Mouse (Mus musculus): ENCODE measurements around the gene Aebp1. TPM values are rescaled to one million over a fixed set of nuclear protein-coding genes. Genes with fewer than 3 reads are reported as not detected.

The Aebp1 gene
- polyA plus RNA-seq, 1 experiment from 2014 or later, result 66.9 TPM

GRCm38 (mm10) chr11:5856479-5857130 is 5.1 kb upstream of the Aebp1 start:
- 72% methylated on average over 8 of the region's 8 CpGs for WGBS
- no peak overlapping the region for H3K9ac ChIP-seq

GRCm38 (mm10) chr11:5858723-5859122 is 3.0 kb upstream of the Aebp1 start:
- Histone ChIP-seq H3K27ac (replicated peaks) (no peak overlapping the region), H3K4me2 (replicated peaks) (no peak overlapping the region), H3K4me1 (peaks cover 46% of the 10 kb centered on the region), H3K4me3 (replicated peaks) (no peak overlapping the region), H3K9ac (no peak overlapping the region), H3K36me3 (no peaks in the 10 kb centered on the region; the same call in 1 of the 2 replicates), H3K9me3 (replicated peaks) (no peaks in the 10 kb centered on the region), H3K27me3 (no peaks in the 10 kb centered on the region)
- no peak for ATAC-seq (ENCODE audit: insufficient number of reproducible peaks, low FRiP score, low TSS enrichment, low read depth)
- 83% methylated on average over 1 of the region's 1 CpGs for WGBS

More at GRCm38 (mm10) chr11:5856479-5857130, 5.1 kb upstream of the Aebp1 start:
- no peak for ATAC-seq (ENCODE audit: insufficient number of reproducible peaks, low FRiP score, low TSS enrichment, low read depth)
- peaks cover 27% of the 10 kb centered on the region for H3K4me1 ChIP-seq
- H3K4me2 ChIP-seq (replicated peaks), result no peak overlapping the region
- H3K27ac ChIP-seq (replicated peaks), result peak overlapping the region; percentile 75
- H3K36me3 ChIP-seq, result no peaks in the 10 kb centered on the region
- no peaks in the 10 kb centered on the region for H3K9me3 ChIP-seq (replicated peaks)
- no peaks in the 10 kb centered on the region for H3K27me3 ChIP-seq
- H3K4me3 ChIP-seq (replicated peaks), result no peak overlapping the region

DNA sequence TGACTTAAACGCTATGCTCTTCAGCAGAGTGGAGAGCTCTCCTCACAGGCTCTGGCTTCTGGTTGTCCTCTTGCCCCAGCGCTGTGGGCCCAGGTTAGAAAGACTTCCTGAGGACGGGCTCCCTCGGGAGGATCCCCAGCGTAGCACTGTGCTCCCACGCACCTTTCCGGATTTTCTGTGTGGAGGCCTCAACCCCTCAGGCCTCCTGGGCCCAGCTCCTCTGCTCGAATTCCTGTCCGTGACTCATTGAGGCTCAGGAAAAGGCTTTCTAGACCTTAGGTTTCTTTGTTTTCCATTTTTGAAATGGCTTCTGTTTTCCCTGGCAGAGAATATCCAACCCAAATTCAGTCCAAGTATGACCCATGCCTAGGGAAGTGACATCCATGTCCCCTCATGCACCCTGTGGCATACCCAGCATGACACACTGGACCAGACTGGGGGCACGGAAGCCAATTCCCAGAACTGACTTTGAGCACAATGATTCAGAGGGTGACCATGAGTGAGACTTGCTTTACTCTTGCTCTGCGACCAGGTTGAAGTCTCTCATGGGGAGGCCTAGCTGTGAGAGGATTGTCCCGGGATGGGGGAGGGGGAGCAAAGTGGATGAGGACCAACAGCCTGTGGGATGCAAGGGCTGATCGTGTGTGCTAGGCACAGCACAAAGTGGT is 1.7 kb upstream of the Aebp1 start:
- Histone ChIP-seq H3K4me3 (replicated peaks) (no peak overlapping the region), H3K27me3 (no peaks in the 10 kb centered on the region), H3K4me1 (peaks cover 46% of the 10 kb centered on the region), H3K4me2 (replicated peaks) (no peak overlapping the region), H3K9me3 (replicated peaks) (no peaks in the 10 kb centered on the region), H3K27ac (replicated peaks) (no peak overlapping the region), H3K9ac (no peak overlapping the region), H3K36me3 (peaks cover 6% of the 10 kb centered on the region; the same call in 1 of the 2 replicates)
- 79% methylated on average over 13 of the region's 13 CpGs for WGBS
- no peak for ATAC-seq (ENCODE audit: insufficient number of reproducible peaks, low FRiP score, low TSS enrichment, low read depth)

DNA sequence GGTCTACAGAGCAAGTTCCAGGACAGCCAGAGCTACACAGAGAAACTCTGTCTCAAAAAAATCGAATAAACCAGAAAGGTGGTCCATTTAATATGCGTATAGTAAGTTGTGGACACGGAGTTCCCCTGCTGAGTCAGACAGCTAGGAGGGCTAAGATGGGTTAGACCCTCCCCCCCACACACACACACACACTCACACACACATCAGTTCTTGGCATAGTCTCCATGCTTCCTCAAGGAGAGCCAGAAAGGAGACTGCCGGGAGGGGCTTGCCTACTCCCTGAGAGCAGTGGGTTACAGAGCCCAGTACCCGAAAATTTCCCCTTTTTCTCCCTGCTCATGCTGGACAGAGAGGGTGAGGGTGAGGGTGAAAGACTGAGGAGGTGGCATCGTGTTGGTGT is 1.1 kb upstream of the Aebp1 start:
- peaks cover 9% of the 10 kb centered on the region; the same call in 1 of the 2 replicates for H3K36me3 ChIP-seq
- 57% methylated on average over 6 of the region's 6 CpGs for WGBS
- no peak overlapping the region for H3K4me3 ChIP-seq (replicated peaks)
- H3K9ac ChIP-seq, result no peak overlapping the region
- no peaks in the 10 kb centered on the region for H3K9me3 ChIP-seq (replicated peaks)
- no peaks in the 10 kb centered on the region for H3K27me3 ChIP-seq
- H3K4me1 ChIP-seq, result peaks cover 43% of the 10 kb centered on the region
- H3K27ac ChIP-seq (replicated peaks), result no peak overlapping the region
- no peak for ATAC-seq (ENCODE audit: insufficient number of reproducible peaks, low FRiP score, low TSS enrichment, low read depth)
- H3K4me2 ChIP-seq (replicated peaks), result no peak overlapping the region

GRCm38 (mm10) chr11:5862394-5863105 is 803 bp downstream of the Aebp1 start:
- Histone ChIP-seq H3K4me2 (replicated peaks) (peak overlapping the region; percentile 84), H3K4me1 (peaks cover 35% of the 10 kb centered on the region), H3K9me3 (replicated peaks) (no peaks in the 10 kb centered on the region), H3K4me3 (replicated peaks) (peak overlapping the region; percentile 53), H3K36me3 (peaks cover 13% of the 10 kb centered on the region), H3K9ac (no peak overlapping the region; the same call in 1 of the 2 replicates), H3K27ac (replicated peaks) (no peak overlapping the region), H3K27me3 (no peaks in the 10 kb centered on the region)
- ATAC-seq (ENCODE audit: insufficient number of reproducible peaks, low FRiP score, low TSS enrichment, low read depth), result no peak
- WGBS, result 20% methylated on average over 15 of the region's 15 CpGs

DNA sequence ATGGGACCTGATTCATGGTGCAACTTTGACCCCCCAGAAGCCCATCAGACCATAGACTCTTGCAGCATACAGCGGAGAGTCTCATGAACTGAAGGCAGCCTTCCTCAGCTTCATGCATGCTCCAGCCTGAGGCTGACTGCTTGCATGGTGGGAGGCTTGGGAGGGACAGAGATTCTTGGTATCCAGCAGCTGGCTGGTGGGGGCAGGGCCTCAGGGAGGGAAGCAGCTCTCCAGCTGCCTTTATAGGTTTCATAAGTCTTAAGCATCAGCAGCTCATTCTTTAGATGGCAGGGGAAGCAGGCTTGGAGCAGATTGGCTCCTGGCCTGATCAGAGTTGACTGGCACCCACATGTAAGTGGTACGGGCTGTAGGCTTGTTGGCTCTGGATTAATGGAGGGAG is 5.4 kb downstream of the Aebp1 start:
- Histone ChIP-seq H3K4me2 (replicated peaks) (no peak overlapping the region), H3K36me3 (peaks cover 58% of the 10 kb centered on the region), H3K27me3 (no peaks in the 10 kb centered on the region), H3K9ac (no peak overlapping the region), H3K27ac (replicated peaks) (no peak overlapping the region), H3K9me3 (replicated peaks) (no peaks in the 10 kb centered on the region), H3K4me3 (replicated peaks) (no peak overlapping the region), H3K4me1 (peaks cover 18% of the 10 kb centered on the region)
- 77% methylated on average over 2 of the region's 2 CpGs for WGBS
- no peak for ATAC-seq (ENCODE audit: insufficient number of reproducible peaks, low FRiP score, low TSS enrichment, low read depth)

GRCm38 (mm10) chr11:5868324-5868723 is 6.6 kb downstream of the Aebp1 start:
- H3K36me3 ChIP-seq, result peaks cover 69% of the 10 kb centered on the region
- no peak for ATAC-seq (ENCODE audit: insufficient number of reproducible peaks, low FRiP score, low TSS enrichment, low read depth)
- no peak overlapping the region for H3K4me2 ChIP-seq (replicated peaks)
- H3K4me3 ChIP-seq (replicated peaks), result no peak overlapping the region
- 88% methylated on average over 12 of the region's 12 CpGs for WGBS
- H3K27ac ChIP-seq (replicated peaks), result no peak overlapping the region
- no peak overlapping the region for H3K9ac ChIP-seq
- H3K9me3 ChIP-seq (replicated peaks), result no peaks in the 10 kb centered on the region
- no peaks in the 10 kb centered on the region for H3K27me3 ChIP-seq
- H3K4me1 ChIP-seq, result peaks cover 7% of the 10 kb centered on the region

DNA sequence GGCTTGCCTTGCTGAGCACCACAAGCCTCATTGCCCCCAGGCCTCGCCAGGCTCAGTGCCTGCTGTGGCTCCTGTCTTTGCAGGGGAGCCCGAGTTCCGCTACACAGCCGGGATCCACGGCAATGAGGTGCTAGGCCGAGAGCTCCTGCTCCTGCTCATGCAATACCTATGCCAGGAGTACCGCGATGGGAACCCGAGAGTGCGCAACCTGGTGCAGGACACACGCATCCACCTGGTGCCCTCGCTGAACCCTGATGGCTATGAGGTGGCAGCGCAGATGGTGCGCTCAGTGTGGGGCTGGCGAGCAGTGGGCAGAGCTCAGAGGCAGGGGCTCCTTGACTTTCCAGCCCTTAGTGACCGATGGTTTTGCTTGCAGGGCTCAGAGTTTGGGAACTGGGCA is 7.6 kb downstream of the Aebp1 start:
- Histone ChIP-seq H3K4me2 (replicated peaks) (no peak overlapping the region), H3K36me3 (peaks cover 78% of the 10 kb centered on the region), H3K4me1 (0 out of 2 replicates have a peak, but pooled peaks cover 5% of the 10 kb centered on the region), H3K27ac (replicated peaks) (no peak overlapping the region), H3K4me3 (replicated peaks) (no peak overlapping the region), H3K27me3 (no peaks in the 10 kb centered on the region), H3K9ac (no peak overlapping the region), H3K9me3 (replicated peaks) (no peaks in the 10 kb centered on the region)
- WGBS, result 90% methylated on average over 16 of the region's 16 CpGs
- ATAC-seq (ENCODE audit: insufficient number of reproducible peaks, low FRiP score, low TSS enrichment, low read depth), result no peak

DNA sequence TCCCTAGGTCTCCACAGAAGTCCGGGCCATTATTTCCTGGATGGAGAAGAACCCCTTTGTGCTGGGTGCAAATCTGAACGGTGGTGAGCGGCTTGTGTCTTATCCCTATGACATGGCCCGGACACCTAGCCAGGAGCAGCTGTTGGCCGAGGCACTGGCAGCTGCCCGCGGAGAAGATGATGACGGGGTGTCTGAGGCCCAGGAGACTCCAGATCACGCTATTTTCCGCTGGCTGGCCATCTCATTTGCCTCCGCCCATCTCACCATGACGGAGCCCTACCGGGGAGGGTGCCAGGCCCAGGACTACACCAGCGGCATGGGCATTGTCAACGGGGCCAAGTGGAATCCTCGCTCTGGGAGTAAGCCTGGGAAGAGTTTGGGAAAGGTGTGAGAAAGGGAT is 8.3 kb downstream of the Aebp1 start:
- no peaks in the 10 kb centered on the region for H3K9me3 ChIP-seq (replicated peaks)
- H3K27ac ChIP-seq (replicated peaks), result no peak overlapping the region
- H3K9ac ChIP-seq, result no peak overlapping the region
- H3K27me3 ChIP-seq, result no peaks in the 10 kb centered on the region
- 0 out of 2 replicates have a peak, but pooled peaks cover 5% of the 10 kb centered on the region for H3K4me1 ChIP-seq
- H3K4me3 ChIP-seq (replicated peaks), result no peak overlapping the region
- H3K36me3 ChIP-seq, result peaks cover 80% of the 10 kb centered on the region
- no peak for ATAC-seq (ENCODE audit: insufficient number of reproducible peaks, low FRiP score, low TSS enrichment, low read depth)
- no peak overlapping the region for H3K4me2 ChIP-seq (replicated peaks)
- WGBS, result 88% methylated on average over 16 of the region's 16 CpGs

DNA sequence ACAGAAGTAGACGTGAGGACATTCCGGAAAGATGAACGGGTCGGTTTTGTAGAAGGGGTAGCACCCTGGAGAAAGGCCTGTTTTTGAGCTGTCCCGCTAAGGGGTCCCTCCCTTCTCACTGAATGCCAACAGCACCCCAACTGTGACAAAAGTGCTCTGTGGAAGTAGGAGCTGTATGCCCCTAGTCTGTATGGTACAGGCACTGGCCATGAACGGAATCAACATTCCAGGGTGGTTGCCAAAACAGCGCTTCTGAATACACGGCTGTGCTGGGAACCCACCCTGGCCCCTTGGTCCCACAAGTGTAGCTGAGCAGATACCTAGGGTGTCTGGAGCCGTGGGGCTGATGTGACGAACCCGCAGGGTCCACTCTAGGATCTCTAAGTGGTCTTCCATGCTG is 11.0 kb downstream of the Aebp1 start:
- H3K4me1 ChIP-seq, result peaks cover 18% of the 10 kb centered on the region
- ATAC-seq (ENCODE audit: insufficient number of reproducible peaks, low FRiP score, low TSS enrichment, low read depth), result no peak
- no peaks in the 10 kb centered on the region for H3K27me3 ChIP-seq
- 93% methylated on average over 11 of the region's 11 CpGs for WGBS
- H3K27ac ChIP-seq (replicated peaks), result no peak overlapping the region
- peaks cover 77% of the 10 kb centered on the region for H3K36me3 ChIP-seq
- no peaks in the 10 kb centered on the region for H3K9me3 ChIP-seq (replicated peaks)
- H3K4me3 ChIP-seq (replicated peaks), result no peak overlapping the region
- H3K9ac ChIP-seq, result no peak overlapping the region
- H3K4me2 ChIP-seq (replicated peaks), result no peak overlapping the region

DNA sequence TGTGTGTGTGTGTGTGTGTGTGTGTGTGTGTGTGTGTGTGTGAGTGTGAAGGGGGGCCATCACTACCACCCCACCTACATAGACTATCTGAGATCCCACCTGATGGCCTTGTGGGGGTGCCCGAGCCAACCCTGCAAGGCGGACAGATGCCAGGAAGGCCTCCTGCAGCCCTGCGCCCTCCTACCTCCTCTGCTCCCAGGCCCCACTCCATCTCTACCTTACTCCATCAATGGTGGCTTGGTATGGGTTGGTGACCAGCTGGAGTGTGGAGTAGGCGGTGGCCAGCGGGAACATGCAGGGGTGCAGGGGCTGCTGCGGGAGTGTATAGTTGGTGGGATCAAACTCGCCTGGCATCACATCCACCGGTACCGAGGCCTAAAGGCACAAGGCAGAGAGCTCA is 11.4 kb downstream of the Aebp1 start:
- H3K4me3 ChIP-seq (replicated peaks), result no peak overlapping the region
- no peak overlapping the region for H3K27ac ChIP-seq (replicated peaks)
- H3K36me3 ChIP-seq, result peaks cover 72% of the 10 kb centered on the region
- peaks cover 18% of the 10 kb centered on the region for H3K4me1 ChIP-seq
- ATAC-seq (ENCODE audit: insufficient number of reproducible peaks, low FRiP score, low TSS enrichment, low read depth), result no peak
- no peak overlapping the region for H3K4me2 ChIP-seq (replicated peaks)
- H3K9ac ChIP-seq, result no peak overlapping the region
- no peaks in the 10 kb centered on the region for H3K27me3 ChIP-seq
- no peaks in the 10 kb centered on the region for H3K9me3 ChIP-seq (replicated peaks)
- WGBS, result 90% methylated on average over 9 of the region's 9 CpGs
